Mouse (Mus musculus): ENCODE data around the gene Llgl2.

- TF ChIP-seq CTCF (IDR thresholded peaks at IDR 0.05; ENCODE audit: low read depth) (no peak), EP300 (IDR thresholded peaks at IDR 0.05; ENCODE audit: low read depth) (no peak)
These were observed 27.0 kb upstream of the Llgl2 start for GRCm38 (mm10) chr11:115796898-115797297.
